Mouse (Mus musculus) forebrain, embryonic 15.5 days (tissue): ENCODE results near the gene Nfkb1. TPM values are rescaled to one million over a fixed set of nuclear protein-coding genes. Genes with fewer than 3 reads are reported as not detected.

Experiments used
- ATAC-seq: fragments of 200-750 bp; cut with Nextera tagmentation; replicated peaks from 2 replicates; pipeline ENCODE4 v1.8.0; 2017; ENCODE audit warnings: mild to moderate bottlenecking, moderate TSS enrichment, moderate library complexity
- H3K27ac ChIP-seq: fragments of 300-500 bp; sonication (generic); replicated peaks from 2 replicates; pipeline ENCODE4 v1.5.1; 2015; ENCODE audit warnings: mild to moderate bottlenecking, inconsistent platforms
- H3K27me3 ChIP-seq: fragments of 300-500 bp; sonication (generic); 2 replicates; pipeline ENCODE4 v1.6.1; 2015; ENCODE audit warnings: inconsistent platforms
- H3K36me3 ChIP-seq: fragments of 300-500 bp; sonication (generic); 2 replicates; pipeline ENCODE4 v1.6.1; 2015; ENCODE audit warnings: mild to moderate bottlenecking, inconsistent platforms
- H3K4me1 ChIP-seq: fragments of 300-500 bp; sonication (generic); 2 replicates; pipeline ENCODE4 v1.6.1; 2015; ENCODE audit warnings: inconsistent platforms
- H3K4me2 ChIP-seq: fragments of 300-500 bp; sonication (generic); replicated peaks from 2 replicates; pipeline ENCODE4 v1.6.1; 2015; ENCODE audit warnings: mild to moderate bottlenecking, inconsistent platforms
- H3K4me3 ChIP-seq: fragments of 300-500 bp; sonication (generic); 2 replicates; pipeline ENCODE4 v1.5.1; 2015; ENCODE audit warnings: mild to moderate bottlenecking, inconsistent platforms
- H3K9ac ChIP-seq: fragments of 300-500 bp; sonication (generic); replicated peaks from 2 replicates; pipeline ENCODE4 v1.6.1; 2015; ENCODE audit warnings: mild to moderate bottlenecking, inconsistent platforms
- H3K9me3 ChIP-seq: fragments of 300-500 bp; sonication (generic); 2 replicates; pipeline ENCODE4 v1.6.1; 2016; ENCODE audit warnings: inconsistent platforms
- WGBS: fragments of 180-500 bp; shearing (Covaris S2); methylation state at CpG from one replicate; pipeline ENCODE4 v1.1.7; 2015; ENCODE audit warnings: mixed read lengths; 5-methylcytosine and 5-hydroxymethylcytosine counted together
- polyA plus RNA-seq: library from polyadenylated mRNA; unstranded; fragments of >200 nt; fragmentation: Nextera tagmentation; extraction: Ambion mirVana; gene quantifications from 2 replicates; pipeline ENCODE4 v1.2.1, GENCODE M21; 2015

The Nfkb1 gene
- polyA plus RNA-seq, 1 experiment from 2014 or later, result 7.1 TPM

GRCm38 (mm10) chr3:135571540-135571939, 119.8 kb downstream of the Nfkb1 start:
- Histone ChIP-seq H3K9ac (no peak overlapping the region), H3K27ac (no peak overlapping the region), H3K4me1 (no peaks in the 10 kb centered on the region), H3K36me3 (no peaks in the 10 kb centered on the region), H3K9me3 (no peaks in the 10 kb centered on the region), H3K4me3 (peak overlapping the region; percentile 11; the same call in 1 of the 2 replicates), H3K27me3 (no peaks in the 10 kb centered on the region), H3K4me2 (0 out of 2 replicates have a peak overlapping the region, but pooled peaks have one; percentile 1)
- WGBS, result 69% methylated on average over 13 of the region's 13 CpGs
- no peak for ATAC-seq

- Histone ChIP-seq H3K9me3 (no peaks in the 10 kb centered on the region), H3K4me1 (no peaks in the 10 kb centered on the region), H3K9ac (no peak overlapping the region), H3K4me3 (no peak overlapping the region), H3K4me2 (no peak overlapping the region), H3K36me3 (no peaks in the 10 kb centered on the region), H3K27ac (no peak overlapping the region), H3K27me3 (no peaks in the 10 kb centered on the region)
- WGBS, result 76% methylated on average over 5 of the region's 5 CpGs
- no peak for ATAC-seq
Observed at GRCm38 (mm10) chr3:135568633-135569032, 122.7 kb downstream of the Nfkb1 start.

GRCm38 (mm10) chr3:135567888-135568287, 123.5 kb downstream of the Nfkb1 start:
- H3K36me3 ChIP-seq, result no peaks in the 10 kb centered on the region
- H3K4me2 ChIP-seq, result no peak overlapping the region
- no peak for ATAC-seq
- H3K9ac ChIP-seq, result no peak overlapping the region
- no peak overlapping the region for H3K27ac ChIP-seq
- 46% methylated on average over 6 of the region's 6 CpGs for WGBS
- H3K4me1 ChIP-seq, result no peaks in the 10 kb centered on the region
- no peaks in the 10 kb centered on the region for H3K9me3 ChIP-seq
- no peaks in the 10 kb centered on the region for H3K27me3 ChIP-seq
- no peak overlapping the region for H3K4me3 ChIP-seq

- no peak overlapping the region for H3K9ac ChIP-seq
- 97% methylated on average over 4 of the region's 4 CpGs for WGBS
- H3K4me1 ChIP-seq, result no peaks in the 10 kb centered on the region
- H3K36me3 ChIP-seq, result no peaks in the 10 kb centered on the region
- no peak overlapping the region for H3K4me2 ChIP-seq
- no peak overlapping the region for H3K4me3 ChIP-seq
- no peaks in the 10 kb centered on the region for H3K9me3 ChIP-seq
- H3K27me3 ChIP-seq, result no peaks in the 10 kb centered on the region
- H3K27ac ChIP-seq, result no peak overlapping the region
- no peak for ATAC-seq
Observed at GRCm38 (mm10) chr3:135565306-135565705, 126.0 kb downstream of the Nfkb1 start.

- Histone ChIP-seq H3K9me3 (no peaks in the 10 kb centered on the region), H3K27ac (no peak overlapping the region), H3K4me2 (no peak overlapping the region), H3K27me3 (no peaks in the 10 kb centered on the region), H3K4me1 (no peaks in the 10 kb centered on the region), H3K9ac (no peak overlapping the region), H3K4me3 (no peak overlapping the region), H3K36me3 (no peaks in the 10 kb centered on the region)
- WGBS, result 92% methylated on average over 9 of the region's 9 CpGs
- ATAC-seq, result no peak
Observed at GRCm38 (mm10) chr3:135564706-135565105, 126.6 kb downstream of the Nfkb1 start.

GRCm38 (mm10) chr3:135563163-135563689, 128.1 kb downstream of the Nfkb1 start:
- H3K27me3 ChIP-seq, result no peaks in the 10 kb centered on the region
- no peak for ATAC-seq

GRCm38 (mm10) chr3:135562036-135562435, 129.3 kb downstream of the Nfkb1 start:
- no peaks in the 10 kb centered on the region for H3K27me3 ChIP-seq
- H3K36me3 ChIP-seq, result no peaks in the 10 kb centered on the region
- no peak overlapping the region for H3K27ac ChIP-seq
- no peak overlapping the region for H3K4me3 ChIP-seq
- H3K4me2 ChIP-seq, result no peak overlapping the region
- no peaks in the 10 kb centered on the region for H3K9me3 ChIP-seq
- ATAC-seq, result no peak
- H3K9ac ChIP-seq, result no peak overlapping the region
- no peaks in the 10 kb centered on the region for H3K4me1 ChIP-seq
- 84% methylated on average over 7 of the region's 7 CpGs for WGBS

More at GRCm38 (mm10) chr3:135563163-135563689, 128.1 kb downstream of the Nfkb1 start:
- Histone ChIP-seq H3K4me3 (no peak overlapping the region), H3K27ac (no peak overlapping the region), H3K4me1 (no peaks in the 10 kb centered on the region), H3K9ac (no peak overlapping the region), H3K4me2 (no peak overlapping the region), H3K36me3 (no peaks in the 10 kb centered on the region), H3K9me3 (no peaks in the 10 kb centered on the region)
- WGBS, result 94% methylated on average over 17 of the region's 17 CpGs

GRCm38 (mm10) chr3:135556851-135557662, 134.3 kb downstream of the Nfkb1 start:
- Histone ChIP-seq H3K4me1 (no peaks in the 10 kb centered on the region), H3K4me3 (no peak overlapping the region), H3K9ac (no peak overlapping the region), H3K36me3 (no peaks in the 10 kb centered on the region), H3K9me3 (no peaks in the 10 kb centered on the region), H3K27ac (no peak overlapping the region), H3K4me2 (no peak overlapping the region), H3K27me3 (no peaks in the 10 kb centered on the region)
- WGBS, result 60% methylated on average over 12 of the region's 12 CpGs
- ATAC-seq, result peak; percentile 83

GRCm38 (mm10) chr3:135556052-135556587, 135.2 kb downstream of the Nfkb1 start:
- Histone ChIP-seq H3K4me2 (no peak overlapping the region), H3K36me3 (no peaks in the 10 kb centered on the region), H3K9ac (no peak overlapping the region), H3K9me3 (no peaks in the 10 kb centered on the region), H3K27ac (no peak overlapping the region), H3K27me3 (no peaks in the 10 kb centered on the region), H3K4me1 (no peaks in the 10 kb centered on the region), H3K4me3 (no peak overlapping the region)
- 80% methylated on average over 7 of the region's 7 CpGs for WGBS
- no peak for ATAC-seq

- WGBS, result 47% methylated on average over 6 of the region's 6 CpGs
- H3K27me3 ChIP-seq, result no peaks in the 10 kb centered on the region
- no peaks in the 10 kb centered on the region for H3K4me1 ChIP-seq
- no peak overlapping the region for H3K4me3 ChIP-seq
- H3K9me3 ChIP-seq, result no peaks in the 10 kb centered on the region
- no peak overlapping the region for H3K27ac ChIP-seq
- no peak overlapping the region for H3K9ac ChIP-seq
- H3K36me3 ChIP-seq, result no peaks in the 10 kb centered on the region
- no peak overlapping the region for H3K4me2 ChIP-seq
- no peak for ATAC-seq
Observed at GRCm38 (mm10) chr3:135555192-135555591, 136.2 kb downstream of the Nfkb1 start.

- no peak for ATAC-seq
- 85% methylated on average over 5 of the region's 5 CpGs for WGBS
- H3K36me3 ChIP-seq, result no peaks in the 10 kb centered on the region
Observed at GRCm38 (mm10) chr3:135552874-135553273, 138.5 kb downstream of the Nfkb1 start.

GRCm38 (mm10) chr3:135547298-135547697, 144.0 kb downstream of the Nfkb1 start:
- Histone ChIP-seq H3K9ac (no peak overlapping the region), H3K4me3 (no peak overlapping the region), H3K9me3 (no peaks in the 10 kb centered on the region), H3K27me3 (no peaks in the 10 kb centered on the region), H3K4me1 (no peaks in the 10 kb centered on the region), H3K4me2 (no peak overlapping the region), H3K27ac (no peak overlapping the region), H3K36me3 (no peaks in the 10 kb centered on the region)
- ATAC-seq, result no peak
- WGBS, result 41% methylated on average over 8 of the region's 8 CpGs

More at GRCm38 (mm10) chr3:135552874-135553273, 138.5 kb downstream of the Nfkb1 start:
- no peaks in the 10 kb centered on the region for H3K9me3 ChIP-seq
- H3K4me2 ChIP-seq, result no peak overlapping the region
- no peaks in the 10 kb centered on the region for H3K27me3 ChIP-seq
- no peak overlapping the region for H3K4me3 ChIP-seq
- H3K9ac ChIP-seq, result no peak overlapping the region
- H3K27ac ChIP-seq, result no peak overlapping the region
- no peaks in the 10 kb centered on the region for H3K4me1 ChIP-seq
